Mouse (Mus musculus): ENCODE measurements around the gene Aven. TPM values are rescaled to one million over a fixed set of nuclear protein-coding genes. Genes with fewer than 3 reads are reported as not detected.
A peak's percentile ranks its signal among the peaks of the same experiment; 100 is the strongest.

Aven gene
- polyA plus RNA-seq, 1 experiment from 2014 or later, result 6.2 TPM

DNA sequence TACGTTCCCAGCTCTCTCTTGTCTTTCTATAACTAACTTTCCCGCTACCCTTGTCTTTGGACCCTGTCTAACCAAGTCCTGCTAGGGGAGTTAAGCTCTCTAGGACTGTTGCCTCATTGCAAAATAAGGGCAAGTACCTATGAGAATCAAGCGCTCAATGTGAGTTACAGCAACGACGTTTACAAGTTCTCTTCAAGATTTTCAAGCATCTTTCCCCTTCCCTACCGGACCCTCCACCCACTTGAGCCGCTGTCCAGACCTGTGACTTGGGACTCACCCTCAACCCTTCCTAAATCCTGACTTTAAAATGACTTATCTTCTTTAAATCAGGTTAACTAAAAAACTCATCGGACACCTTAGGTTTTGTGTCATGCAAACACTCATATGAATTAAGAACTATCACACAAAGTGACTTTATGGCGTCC lies 321 bp upstream of the Aven start:
- ATAC-seq (ENCODE audit: extremely low read depth, insufficient number of reproducible peaks, low FRiP score, low TSS enrichment), result no peak
- H3K27me3 ChIP-seq (replicated peaks), result no peaks in the 10 kb centered on the region
- H3K27ac ChIP-seq (replicated peaks), result peak overlapping the region; percentile 98
- peak overlapping the region; percentile 85 for H3K4me2 ChIP-seq
- no peaks in the 10 kb centered on the region for H3K9me3 ChIP-seq
- peak overlapping the region; percentile 96 for H3K9ac ChIP-seq
- H3K4me3 ChIP-seq, result peak overlapping the region; percentile 72
- no peaks in the 10 kb centered on the region for H3K36me3 ChIP-seq
- 8% methylated on average over 9 of the region's 9 CpGs for WGBS
- H3K4me1 ChIP-seq, result peaks cover 20% of the 10 kb centered on the region

DNA sequence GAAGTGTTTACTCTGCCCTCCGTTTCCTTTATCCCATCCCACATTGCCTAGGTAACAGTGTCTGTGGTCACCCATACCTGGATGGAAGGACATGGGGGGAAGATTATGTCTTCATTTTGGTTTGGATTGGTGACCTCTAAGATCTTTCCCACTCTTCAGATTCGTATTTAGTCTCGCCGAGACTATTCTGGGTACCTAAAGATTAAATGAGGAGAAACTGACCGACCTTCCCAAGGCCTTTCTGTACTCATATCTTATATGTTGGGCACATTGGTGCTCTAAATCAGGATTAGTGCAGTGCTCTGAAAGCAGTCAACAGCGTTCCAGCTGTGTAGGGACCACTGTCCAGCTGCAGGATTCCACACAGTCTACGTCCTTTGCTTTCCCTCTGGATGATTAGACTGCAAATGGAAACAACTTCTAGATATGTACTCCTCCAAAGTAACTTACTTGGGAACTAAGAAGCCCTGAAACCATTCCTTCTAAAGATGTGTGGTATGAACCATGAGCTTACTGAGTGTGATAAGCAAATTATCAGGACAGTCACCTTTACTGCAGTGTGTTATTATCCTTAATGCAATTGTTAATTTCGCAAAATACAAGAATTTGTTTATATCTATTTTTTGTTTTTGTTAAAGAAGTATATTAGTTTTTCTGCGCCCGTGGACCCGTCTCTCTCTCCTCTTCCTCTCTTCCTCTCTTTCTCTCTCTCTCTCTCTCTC lies 936 bp downstream of the Aven start:
- Histone ChIP-seq H3K9ac (peak overlapping the region; percentile 96), H3K36me3 (no peaks in the 10 kb centered on the region), H3K4me1 (peaks cover 28% of the 10 kb centered on the region), H3K27me3 (replicated peaks) (no peaks in the 10 kb centered on the region), H3K27ac (replicated peaks) (peak overlapping the region; percentile 98), H3K9me3 (no peaks in the 10 kb centered on the region), H3K4me2 (peak overlapping the region; percentile 85), H3K4me3 (peak overlapping the region; percentile 72)
- WGBS, result 35% methylated on average over 11 of the region's 11 CpGs
- 0 out of 2 replicates have a peak, but pooled peaks have one; percentile 4 for ATAC-seq (ENCODE audit: extremely low read depth, insufficient number of reproducible peaks, low FRiP score, low TSS enrichment)

DNA sequence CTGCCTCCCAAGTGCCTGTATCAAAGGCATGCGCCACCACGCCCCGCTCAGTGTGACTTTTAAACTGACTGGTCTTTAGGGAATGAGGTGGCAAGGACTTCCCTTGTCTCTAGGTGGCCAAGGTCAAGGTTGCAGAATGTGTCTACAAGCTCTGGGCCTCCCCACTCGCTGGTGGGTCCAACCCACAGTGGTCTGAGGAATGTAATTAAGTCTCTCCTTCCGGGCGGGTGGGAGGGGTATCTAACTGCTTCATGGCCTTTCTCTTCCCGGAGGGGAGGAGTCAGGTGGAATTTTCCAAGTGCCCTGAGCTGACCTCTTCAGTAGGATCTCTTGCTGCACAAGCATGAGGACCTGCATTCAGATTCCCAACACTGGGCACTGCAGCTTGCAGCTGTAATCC lies 5.1 kb downstream of the Aven start:
- Histone ChIP-seq H3K9me3 (no peaks in the 10 kb centered on the region), H3K4me2 (no peak overlapping the region), H3K9ac (no peak overlapping the region), H3K4me1 (peaks cover 21% of the 10 kb centered on the region), H3K27ac (replicated peaks) (0 out of 2 replicates have a peak overlapping the region, but pooled peaks have one; percentile 10), H3K4me3 (no peak overlapping the region), H3K36me3 (no peaks in the 10 kb centered on the region), H3K27me3 (replicated peaks) (no peaks in the 10 kb centered on the region)
- ATAC-seq (ENCODE audit: extremely low read depth, insufficient number of reproducible peaks, low FRiP score, low TSS enrichment), result no peak
- 69% methylated on average over 7 of the region's 7 CpGs for WGBS

DNA sequence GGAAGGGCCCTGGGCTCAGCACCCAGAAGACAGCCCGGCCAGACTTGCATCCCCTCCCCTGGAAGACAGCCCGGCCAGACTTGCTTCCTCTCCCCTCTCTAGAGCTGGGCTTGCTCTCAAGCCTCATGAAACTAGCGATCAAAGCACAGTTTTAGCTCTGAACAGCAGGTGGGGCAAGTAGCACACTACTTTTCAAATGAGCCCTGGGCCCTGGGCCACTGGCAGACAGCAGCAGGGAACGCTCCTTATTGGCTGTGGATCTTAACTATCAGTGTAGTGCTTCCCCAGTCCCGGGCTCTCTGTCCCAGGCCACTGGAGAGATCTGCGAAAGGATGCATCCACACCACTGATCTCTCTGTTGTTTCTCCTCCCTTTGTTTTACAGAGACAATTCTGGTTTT lies 8.4 kb downstream of the Aven start:
- H3K4me1 ChIP-seq, result peaks cover 12% of the 10 kb centered on the region
- H3K27me3 ChIP-seq (replicated peaks), result no peaks in the 10 kb centered on the region
- H3K9ac ChIP-seq, result no peak overlapping the region
- H3K27ac ChIP-seq (replicated peaks), result no peak overlapping the region
- H3K4me3 ChIP-seq, result no peak overlapping the region
- no peaks in the 10 kb centered on the region for H3K36me3 ChIP-seq
- peak; percentile 54; the same call in 1 of the 2 replicates for ATAC-seq (ENCODE audit: extremely low read depth, insufficient number of reproducible peaks, low FRiP score, low TSS enrichment)
- no peaks in the 10 kb centered on the region for H3K9me3 ChIP-seq
- WGBS, result 3% methylated on average over 6 of the region's 6 CpGs
- peak overlapping the region; percentile 16; the same call in 1 of the 2 replicates for H3K4me2 ChIP-seq

DNA sequence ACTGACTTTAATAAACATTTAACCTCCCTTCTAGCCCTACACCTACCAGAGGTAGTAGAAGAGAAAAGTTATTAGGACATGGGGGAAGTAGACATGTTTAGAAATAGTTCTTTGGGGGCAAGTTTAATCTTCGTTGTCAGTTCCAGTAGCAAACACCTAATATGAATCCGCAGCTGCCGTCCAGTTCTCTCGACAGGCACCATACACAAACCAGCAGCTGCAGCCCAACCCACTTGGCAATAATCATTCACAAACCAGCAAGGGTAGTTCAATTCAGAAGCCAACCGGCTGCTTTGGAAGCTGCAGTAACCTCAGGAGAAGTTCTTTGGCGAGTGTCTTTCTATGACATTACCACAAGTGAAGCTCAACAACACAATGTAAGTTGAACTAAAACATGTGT lies 11.2 kb downstream of the Aven start:
- Histone ChIP-seq H3K4me2 (no peak overlapping the region), H3K36me3 (no peaks in the 10 kb centered on the region), H3K27me3 (replicated peaks) (no peaks in the 10 kb centered on the region), H3K27ac (replicated peaks) (no peak overlapping the region), H3K9ac (no peak overlapping the region), H3K4me1 (peaks cover 7% of the 10 kb centered on the region; the same call in 1 of the 2 replicates), H3K9me3 (no peaks in the 10 kb centered on the region), H3K4me3 (no peak overlapping the region)
- WGBS, result 82% methylated on average over 6 of the region's 6 CpGs
- no peak for ATAC-seq (ENCODE audit: extremely low read depth, insufficient number of reproducible peaks, low FRiP score, low TSS enrichment)

DNA sequence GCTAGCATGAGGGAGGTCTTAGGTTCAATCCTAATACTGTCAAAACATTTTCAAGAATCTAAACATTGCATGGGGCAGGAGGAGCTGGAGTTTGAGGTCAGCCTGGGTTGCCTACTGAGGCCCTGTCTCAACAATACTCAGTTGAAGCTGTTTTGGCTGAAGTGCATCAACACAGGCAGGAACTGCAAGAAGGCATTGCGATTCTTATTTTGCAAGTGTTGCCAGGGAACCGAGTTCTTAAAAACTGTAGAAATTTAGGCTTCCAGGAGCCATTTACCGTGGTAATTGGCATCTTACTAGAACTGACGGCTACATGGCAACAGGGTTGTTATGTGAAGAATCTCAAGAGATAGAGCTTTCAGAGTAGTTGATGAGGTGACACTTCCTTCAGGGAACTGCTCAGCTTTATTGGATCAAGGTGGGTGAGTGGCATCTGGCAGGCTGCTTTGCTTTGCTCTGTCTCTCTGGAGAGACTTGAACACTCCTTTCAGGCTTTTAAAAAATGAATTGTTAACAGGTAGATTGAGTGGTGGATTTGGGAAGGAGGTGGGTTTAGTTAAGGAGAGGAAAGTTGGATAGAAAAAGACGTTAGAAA lies 14.2 kb downstream of the Aven start:
- no peak for ATAC-seq (ENCODE audit: extremely low read depth, insufficient number of reproducible peaks, low FRiP score, low TSS enrichment)
- H3K9ac ChIP-seq, result no peak overlapping the region
- H3K4me1 ChIP-seq, result peaks cover 9% of the 10 kb centered on the region
- no peak overlapping the region for H3K4me3 ChIP-seq
- H3K9me3 ChIP-seq, result no peaks in the 10 kb centered on the region
- no peaks in the 10 kb centered on the region for H3K36me3 ChIP-seq
- 63% methylated on average over 5 of the region's 5 CpGs for WGBS
- no peaks in the 10 kb centered on the region for H3K27me3 ChIP-seq (replicated peaks)
- no peak overlapping the region for H3K4me2 ChIP-seq
- H3K27ac ChIP-seq (replicated peaks), result no peak overlapping the region

DNA sequence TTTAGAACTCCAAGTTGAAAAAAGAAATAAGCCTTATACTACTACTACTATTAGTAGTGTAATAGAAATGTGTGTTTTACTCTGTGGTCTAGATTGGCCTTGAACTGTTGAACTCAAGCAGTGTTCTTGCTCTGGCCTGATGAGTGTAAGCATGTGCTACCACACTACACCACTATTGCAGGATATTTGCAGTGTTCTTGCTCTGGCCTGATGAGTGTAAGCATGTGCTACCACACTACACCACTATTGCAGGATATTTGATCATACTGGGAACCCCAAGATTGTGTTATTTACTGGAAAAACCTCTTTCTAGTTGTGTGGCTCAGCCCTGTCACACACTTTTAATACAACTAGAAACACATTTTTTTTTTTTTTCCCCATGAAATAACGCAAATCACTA lies 14.7 kb downstream of the Aven start:
- no peaks in the 10 kb centered on the region for H3K36me3 ChIP-seq
- 91% methylated on average over 1 of the region's 1 CpGs for WGBS

DNA sequence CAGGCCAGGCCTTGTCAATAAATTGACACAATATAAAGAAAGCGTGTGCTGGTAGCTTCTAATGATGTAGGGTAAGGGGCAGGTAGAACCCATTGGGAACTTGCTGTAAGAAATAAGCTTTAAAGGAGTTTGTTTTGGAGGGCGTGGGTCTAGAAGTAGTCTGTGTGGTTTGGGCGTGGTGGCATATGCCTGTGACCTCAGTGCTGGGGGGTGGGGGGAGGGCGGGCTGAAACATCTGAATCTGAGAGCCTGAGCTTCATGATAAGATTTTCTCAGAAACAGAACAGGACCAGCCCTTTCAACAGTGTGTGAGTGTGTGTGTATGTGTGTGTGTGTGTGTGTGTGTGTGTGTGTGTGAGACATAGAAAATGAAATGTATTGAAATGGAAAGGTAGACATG lies 17.4 kb downstream of the Aven start:
- no peak for ATAC-seq (ENCODE audit: extremely low read depth, insufficient number of reproducible peaks, low FRiP score, low TSS enrichment)

More for the DNA sequence above, 14.7 kb downstream of the Aven start:
- Histone ChIP-seq H3K4me1 (peaks cover 9% of the 10 kb centered on the region), H3K9ac (no peak overlapping the region), H3K4me2 (no peak overlapping the region), H3K27me3 (replicated peaks) (no peaks in the 10 kb centered on the region), H3K27ac (replicated peaks) (no peak overlapping the region), H3K9me3 (no peaks in the 10 kb centered on the region), H3K4me3 (no peak overlapping the region)
- no peak for ATAC-seq (ENCODE audit: extremely low read depth, insufficient number of reproducible peaks, low FRiP score, low TSS enrichment)

DNA sequence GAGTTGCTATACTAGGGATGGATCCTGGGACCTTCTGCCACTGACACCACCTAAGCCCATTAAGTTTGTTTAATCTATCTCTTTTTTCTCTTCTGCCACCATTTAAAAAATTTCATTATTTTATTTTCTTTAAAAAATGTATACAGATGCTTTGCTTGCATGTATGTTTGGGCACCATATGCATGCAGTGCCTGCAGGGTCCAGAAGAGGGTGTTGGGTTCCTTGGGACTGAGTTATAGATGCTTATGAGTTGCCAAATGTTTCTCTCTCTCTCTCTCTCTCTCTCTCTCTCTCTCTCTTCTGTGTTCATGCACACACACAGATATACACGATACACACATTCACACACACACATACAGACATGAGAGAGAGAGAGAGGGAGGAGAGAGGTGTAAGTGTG lies 20.3 kb downstream of the Aven start:
- Histone ChIP-seq H3K4me2 (no peak overlapping the region), H3K4me3 (no peak overlapping the region), H3K27me3 (replicated peaks) (no peaks in the 10 kb centered on the region), H3K27ac (replicated peaks) (no peak overlapping the region), H3K4me1 (peaks cover 6% of the 10 kb centered on the region; the same call in 1 of the 2 replicates), H3K9me3 (no peaks in the 10 kb centered on the region), H3K9ac (no peak overlapping the region), H3K36me3 (no peaks in the 10 kb centered on the region)
- 70% methylated on average over 1 of the region's 1 CpGs for WGBS
- no peak for ATAC-seq (ENCODE audit: extremely low read depth, insufficient number of reproducible peaks, low FRiP score, low TSS enrichment)

More for the DNA sequence above, 17.4 kb downstream of the Aven start:
- 52% methylated on average over 4 of the region's 4 CpGs for WGBS
- no peak overlapping the region for H3K4me2 ChIP-seq
- H3K9ac ChIP-seq, result no peak overlapping the region
- H3K36me3 ChIP-seq, result no peaks in the 10 kb centered on the region
- peaks cover 9% of the 10 kb centered on the region for H3K4me1 ChIP-seq
- no peak overlapping the region for H3K4me3 ChIP-seq
- no peaks in the 10 kb centered on the region for H3K27me3 ChIP-seq (replicated peaks)
- H3K27ac ChIP-seq (replicated peaks), result no peak overlapping the region
- H3K9me3 ChIP-seq, result no peaks in the 10 kb centered on the region

DNA sequence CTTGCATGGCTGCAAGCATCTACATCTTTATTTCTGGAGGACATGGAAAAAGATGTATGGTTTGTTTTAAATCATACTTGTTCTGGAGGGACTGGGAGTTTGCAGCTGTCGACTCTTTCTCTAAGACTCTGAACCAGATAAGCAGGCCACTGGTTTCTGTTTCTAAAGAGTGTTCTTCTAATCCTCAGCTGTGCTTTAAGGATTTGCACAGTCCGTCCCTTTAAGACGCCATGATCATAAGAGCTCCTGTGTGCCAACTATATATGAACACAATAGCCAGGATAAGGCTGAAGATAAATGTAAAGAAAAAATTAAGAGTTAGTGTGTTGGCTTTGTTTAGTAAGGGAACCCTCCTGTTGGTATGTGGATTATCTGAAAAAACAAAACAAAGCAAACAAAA lies 24.0 kb downstream of the Aven start:
- WGBS, result 58% methylated on average over 3 of the region's 3 CpGs
- Histone ChIP-seq H3K27ac (replicated peaks) (no peak overlapping the region), H3K27me3 (replicated peaks) (no peaks in the 10 kb centered on the region)

DNA sequence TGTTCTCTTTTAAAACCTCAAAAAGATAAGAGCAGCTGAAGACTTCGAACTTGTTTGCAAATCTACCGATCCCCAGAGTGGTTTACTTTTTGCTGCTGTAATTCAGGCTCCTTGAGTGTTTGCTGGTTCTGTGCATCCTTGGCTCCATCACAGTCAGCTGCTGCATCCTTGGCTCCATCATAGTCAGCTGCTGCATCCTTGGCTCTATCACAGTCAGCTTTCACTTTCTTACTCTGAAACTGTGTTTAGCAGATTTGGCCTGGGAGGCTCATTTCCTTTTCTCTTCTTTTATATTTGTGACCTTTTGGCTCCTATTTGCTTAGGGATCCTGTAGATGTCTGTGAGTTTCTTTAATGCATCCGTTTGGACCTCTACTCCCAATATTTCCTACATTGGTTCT lies 24.5 kb downstream of the Aven start:
- Histone ChIP-seq H3K27me3 (replicated peaks) (no peaks in the 10 kb centered on the region), H3K27ac (replicated peaks) (no peak overlapping the region), H3K9me3 (no peaks in the 10 kb centered on the region), H3K36me3 (0 out of 2 replicates have a peak, but pooled peaks cover 5% of the 10 kb centered on the region), H3K4me2 (no peak overlapping the region), H3K9ac (no peak overlapping the region), H3K4me3 (no peak overlapping the region), H3K4me1 (no peaks in the 10 kb centered on the region)
- WGBS, result 78% methylated on average over 3 of the region's 3 CpGs
- ATAC-seq (ENCODE audit: extremely low read depth, insufficient number of reproducible peaks, low FRiP score, low TSS enrichment), result no peak

More for the DNA sequence above, 24.0 kb downstream of the Aven start:
- ATAC-seq (ENCODE audit: extremely low read depth, insufficient number of reproducible peaks, low FRiP score, low TSS enrichment), result no peak
- no peak overlapping the region for H3K4me3 ChIP-seq
- 0 out of 2 replicates have a peak, but pooled peaks cover 5% of the 10 kb centered on the region for H3K36me3 ChIP-seq
- H3K9me3 ChIP-seq, result no peaks in the 10 kb centered on the region
- H3K9ac ChIP-seq, result no peak overlapping the region
- H3K4me2 ChIP-seq, result no peak overlapping the region
- no peaks in the 10 kb centered on the region for H3K4me1 ChIP-seq

DNA sequence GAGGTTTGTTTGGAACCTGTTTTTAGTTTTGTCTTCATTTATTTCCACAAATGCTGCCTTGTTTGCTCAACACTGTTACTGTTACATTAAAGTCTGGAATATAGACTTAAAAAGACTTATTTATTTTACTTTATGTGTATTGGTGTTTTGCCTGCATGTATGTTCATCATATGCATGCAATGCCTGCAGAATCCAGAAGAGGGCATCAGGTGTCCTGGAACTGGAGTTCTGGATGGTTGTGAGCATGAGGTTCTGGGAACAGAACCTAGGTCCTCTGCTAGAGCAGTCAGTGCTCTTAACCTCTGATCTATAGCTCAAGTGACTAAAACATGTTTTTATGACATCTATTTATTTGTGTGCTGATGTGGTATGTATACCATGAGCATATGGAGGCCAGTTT lies 25.8 kb downstream of the Aven start:
- Histone ChIP-seq H3K4me2 (no peak overlapping the region), H3K4me3 (no peak overlapping the region), H3K9me3 (no peaks in the 10 kb centered on the region), H3K9ac (no peak overlapping the region), H3K27ac (replicated peaks) (no peak overlapping the region), H3K27me3 (replicated peaks) (no peaks in the 10 kb centered on the region), H3K4me1 (no peaks in the 10 kb centered on the region), H3K36me3 (0 out of 2 replicates have a peak, but pooled peaks cover 5% of the 10 kb centered on the region)
- ATAC-seq (ENCODE audit: extremely low read depth, insufficient number of reproducible peaks, low FRiP score, low TSS enrichment), result no peak

All from heart, embryonic 13.5 days (tissue).